Mouse (Mus musculus): ENCODE data around the gene Zmat5.

- TF ChIP-seq CTCF (conservative IDR thresholded peaks at IDR 0.05; ENCODE audit: insufficient read depth, insufficient read length, low read depth, low read length) (no peak), POLR2A (IDR thresholded peaks at IDR 0.05; ENCODE audit: low read depth, low read length) (no peak)
Measured at GRCm38 (mm10) chr11:4731781-4732180, 27.3 kb downstream of the Zmat5 start.

Measured in kidney, adult 2 months (tissue).